Mouse (Mus musculus) megakaryocyte-erythroid progenitor cell, adult 5-6 weeks (primary cell): ENCODE measurements at regions not wholly inside any gene's neighbourhood (a gene's known extent, or its start where the extent isn't known, plus 50 kb on each side); places are given as distances from the start of the nearest gene placed in this dataset.

Experiments used
- ATAC-seq: replicated peaks from 2 replicates; pipeline ENCODE4 v1.8.0; 2016; ENCODE audit warnings: mild to moderate bottlenecking, inconsistent platforms; ENCODE audit not compliant: severe bottlenecking, poor library complexity, low FRiP score, low TSS enrichment

- no peak for ATAC-seq
Observed at GRCm38 (mm10) chr14:80083724-80084123, 99.8 kb downstream of the Olfm4 start.

- ATAC-seq = no peak
Observed at GRCm38 (mm10) chr14:80097238-80097637, 113.4 kb downstream of the Olfm4 start.

- ATAC-seq = no peak
Observed at GRCm38 (mm10) chr14:80113115-80113687, 129.3 kb downstream of the Olfm4 start.

- ATAC-seq = no peak
Observed at GRCm38 (mm10) chr14:80114326-80114725, 130.4 kb downstream of the Olfm4 start.

- no peak for ATAC-seq
Observed at GRCm38 (mm10) chr14:80125156-80125555, 141.3 kb downstream of the Olfm4 start.

- no peak for ATAC-seq
Observed at GRCm38 (mm10) chr14:80128181-80128580, 144.3 kb downstream of the Olfm4 start.

- ATAC-seq = no peak
Observed at GRCm38 (mm10) chr14:80137541-80137940, 153.7 kb downstream of the Olfm4 start.

GRCm38 (mm10) chr14:80138991-80139791 lies 155.3 kb downstream of the Olfm4 start:
- ATAC-seq = no peak

GRCm38 (mm10) chr14:80157002-80157401 lies 173.1 kb downstream of the Olfm4 start:
- ATAC-seq = no peak

GRCm38 (mm10) chr14:80169211-80169610 lies 185.3 kb downstream of the Olfm4 start:
- no peak for ATAC-seq

- ATAC-seq = no peak
Observed at GRCm38 (mm10) chr14:80170450-80171180, 186.7 kb downstream of the Olfm4 start.

GRCm38 (mm10) chr14:80172799-80173484 lies 189.1 kb downstream of the Olfm4 start:
- no peak for ATAC-seq

- no peak for ATAC-seq
Observed at GRCm38 (mm10) chr14:80176464-80176863, 192.6 kb downstream of the Olfm4 start.

GRCm38 (mm10) chr14:80195041-80195440 lies 211.2 kb downstream of the Olfm4 start:
- ATAC-seq = no peak

- ATAC-seq = no peak
Observed at GRCm38 (mm10) chr14:80212916-80213315, 229.0 kb downstream of the Olfm4 start.

- ATAC-seq = no peak
Observed at GRCm38 (mm10) chr14:80213666-80214065, 229.8 kb downstream of the Olfm4 start.

GRCm38 (mm10) chr14:80215960-80216552 lies 232.2 kb downstream of the Olfm4 start:
- ATAC-seq = peak; percentile 67

- ATAC-seq = no peak
Observed at GRCm38 (mm10) chr14:80232066-80232465, 248.2 kb downstream of the Olfm4 start.

- ATAC-seq = no peak
Observed at GRCm38 (mm10) chr14:80232976-80233375, 249.1 kb downstream of the Olfm4 start.

- ATAC-seq = no peak
Observed at GRCm38 (mm10) chr14:80237136-80237535, 253.3 kb downstream of the Olfm4 start.
